Mouse (Mus musculus): ENCODE measurements around the gene Fxyd7. TPM values are rescaled to one million over a fixed set of nuclear protein-coding genes. Genes with fewer than 3 reads are reported as not detected.

Fxyd7 gene
- 4.9 and 5.6 TPM in 2 replicates for polyA plus RNA-seq (2015; fragmentation: Nextera tagmentation; extraction: Ambion mirVana)

GRCm38 (mm10) chr7:31051321-31052021 lies at the start of gene Fxyd7:
Fxyd7 (minus strand) TSS chr7:31051467.
- H3K4me2 ChIP-seq (ENCODE audit: low read depth, low read length) = peak within 1 kb of the TSS; percentile 38
- H3K27me3 ChIP-seq (ENCODE audit: control insufficient read depth, insufficient read depth, low read depth, low read length) = peaks cover 41% of the 10 kb centered on the region
- no peaks in the 10 kb centered on the region for H3K9me3 ChIP-seq (ENCODE audit: control insufficient read depth, low read length)
- peak within 1 kb of the TSS; percentile 18; the same call in 1 of the 2 replicates for H3K4me3 ChIP-seq (ENCODE audit: low read length)
- no peak within 1 kb of the TSS for H3K27ac ChIP-seq (ENCODE audit: low read length)
- H3K36me3 ChIP-seq (ENCODE audit: control insufficient read depth, insufficient read depth, low read length) = no peaks in the 10 kb centered on the region
- H3K4me1 ChIP-seq (replicated peaks; ENCODE audit: control insufficient read depth, insufficient read depth, low read length) = peaks cover 39% of the 10 kb centered on the region
- 3% methylated on average over 26 of the region's 28 CpGs for whole genome bisulfite sequencing
- H3K9ac ChIP-seq (ENCODE audit: low read length) = no peak within 1 kb of the TSS; the same call in 1 of the 2 replicates
- ATAC-seq (ENCODE audit: low read depth) = no peak

DNA sequence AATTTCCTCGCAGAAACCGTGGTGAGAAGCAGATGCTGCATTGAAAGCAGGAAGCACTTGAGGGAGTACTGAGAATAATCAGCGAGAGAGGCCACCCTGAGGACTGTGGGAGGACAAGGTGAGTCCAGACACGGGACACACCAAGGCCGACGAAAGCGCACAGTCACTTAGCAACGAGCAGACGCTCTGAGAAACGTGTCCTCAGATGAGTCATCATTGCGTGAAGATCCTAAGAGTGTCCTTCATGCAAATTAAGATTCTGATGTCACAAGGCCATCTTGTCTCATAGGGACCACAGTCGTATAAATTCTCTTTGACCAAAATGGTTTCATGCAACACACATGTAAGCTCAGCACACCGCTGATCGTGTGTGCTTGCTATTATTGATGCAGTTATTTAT lies 49.5 kb upstream of the Fxyd7 start:
- Histone ChIP-seq H3K4me3 (ENCODE audit: low read length) (no peak overlapping the region), H3K27ac (ENCODE audit: low read length) (no peak overlapping the region), H3K4me1 (replicated peaks; ENCODE audit: control insufficient read depth, insufficient read depth, low read length) (0 out of 2 replicates have a peak, but pooled peaks cover 3% of the 10 kb centered on the region), H3K9ac (ENCODE audit: low read length) (no peak overlapping the region), H3K4me2 (ENCODE audit: low read depth, low read length) (no peak overlapping the region), H3K36me3 (ENCODE audit: control insufficient read depth, insufficient read depth, low read length) (no peaks in the 10 kb centered on the region), H3K9me3 (ENCODE audit: control insufficient read depth, low read length) (no peaks in the 10 kb centered on the region), H3K27me3 (ENCODE audit: control insufficient read depth, insufficient read depth, low read depth, low read length) (no peaks in the 10 kb centered on the region)
- WGBS = 70% methylated on average over 14 of the region's 14 CpGs
- ATAC-seq (ENCODE audit: low read depth) = no peak

- Histone ChIP-seq H3K27me3 (ENCODE audit: control insufficient read depth, insufficient read depth, low read depth, low read length) (no peaks in the 10 kb centered on the region), H3K4me2 (ENCODE audit: low read depth, low read length) (no peak overlapping the region), H3K36me3 (ENCODE audit: control insufficient read depth, insufficient read depth, low read length) (no peaks in the 10 kb centered on the region), H3K9me3 (ENCODE audit: control insufficient read depth, low read length) (no peaks in the 10 kb centered on the region), H3K4me1 (replicated peaks; ENCODE audit: control insufficient read depth, insufficient read depth, low read length) (0 out of 2 replicates have a peak, but pooled peaks cover 3% of the 10 kb centered on the region), H3K4me3 (ENCODE audit: low read length) (no peak overlapping the region), H3K27ac (ENCODE audit: low read length) (no peak overlapping the region), H3K9ac (ENCODE audit: low read length) (no peak overlapping the region)
- ATAC-seq (ENCODE audit: low read depth) = no peak
- 83% methylated on average over 6 of the region's 6 CpGs for WGBS
Measured at GRCm38 (mm10) chr7:31099612-31099982, 48.3 kb upstream of the Fxyd7 start.

DNA sequence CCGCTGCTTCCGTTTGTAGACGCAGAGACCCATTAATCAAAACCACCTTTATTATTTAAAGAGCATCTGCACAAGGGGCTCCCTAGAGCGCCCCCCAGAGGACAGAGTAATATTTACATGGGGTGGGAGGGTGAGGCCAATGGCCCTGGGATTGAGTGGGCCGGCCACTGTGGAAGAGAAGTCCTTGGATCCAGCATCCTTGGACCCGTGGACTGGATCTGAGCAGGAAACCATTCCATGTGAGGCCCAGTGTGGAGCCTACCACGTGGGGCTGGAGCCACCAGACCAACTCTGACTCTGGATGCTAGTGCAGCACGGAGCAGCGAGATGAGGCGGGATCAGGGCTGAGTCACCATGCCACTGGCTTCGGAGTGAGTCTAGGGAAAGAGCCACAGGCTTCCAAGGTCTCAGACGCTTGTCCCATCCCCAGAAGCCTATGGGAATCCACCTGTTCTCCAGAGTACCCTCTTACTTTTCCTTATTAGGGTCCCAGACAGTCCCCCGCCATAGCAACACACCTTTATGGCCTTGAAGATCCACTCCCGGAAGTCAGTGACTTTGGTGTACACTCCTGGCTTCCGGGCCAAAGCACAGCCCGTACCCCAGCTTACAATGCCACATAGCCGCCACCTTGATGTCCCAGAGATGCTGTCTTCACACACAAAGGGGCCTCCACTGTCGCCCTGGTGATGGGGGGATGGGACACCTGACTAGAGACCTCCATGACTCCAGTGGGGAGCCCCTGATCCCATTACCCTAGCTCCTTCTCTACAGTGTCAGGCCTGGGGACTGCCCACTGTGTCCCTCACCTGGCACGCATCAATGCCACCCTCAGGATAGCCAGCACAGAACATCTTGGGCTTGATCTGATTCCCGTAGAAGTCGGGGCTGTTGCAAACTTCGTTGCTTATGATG lies 47.7 kb upstream of the Fxyd7 start:
- H3K4me2 ChIP-seq (ENCODE audit: low read depth, low read length) = no peak overlapping the region
- no peaks in the 10 kb centered on the region for H3K36me3 ChIP-seq (ENCODE audit: control insufficient read depth, insufficient read depth, low read length)
- H3K9me3 ChIP-seq (ENCODE audit: control insufficient read depth, low read length) = no peaks in the 10 kb centered on the region
- H3K4me3 ChIP-seq (ENCODE audit: low read length) = no peak overlapping the region
- no peak overlapping the region for H3K9ac ChIP-seq (ENCODE audit: low read length)
- ATAC-seq (ENCODE audit: low read depth) = no peak
- 0 out of 2 replicates have a peak, but pooled peaks cover 3% of the 10 kb centered on the region for H3K4me1 ChIP-seq (replicated peaks; ENCODE audit: control insufficient read depth, insufficient read depth, low read length)
- WGBS = 74% methylated on average over 22 of the region's 22 CpGs
- H3K27me3 ChIP-seq (ENCODE audit: control insufficient read depth, insufficient read depth, low read depth, low read length) = no peaks in the 10 kb centered on the region
- no peak overlapping the region for H3K27ac ChIP-seq (ENCODE audit: low read length)

DNA sequence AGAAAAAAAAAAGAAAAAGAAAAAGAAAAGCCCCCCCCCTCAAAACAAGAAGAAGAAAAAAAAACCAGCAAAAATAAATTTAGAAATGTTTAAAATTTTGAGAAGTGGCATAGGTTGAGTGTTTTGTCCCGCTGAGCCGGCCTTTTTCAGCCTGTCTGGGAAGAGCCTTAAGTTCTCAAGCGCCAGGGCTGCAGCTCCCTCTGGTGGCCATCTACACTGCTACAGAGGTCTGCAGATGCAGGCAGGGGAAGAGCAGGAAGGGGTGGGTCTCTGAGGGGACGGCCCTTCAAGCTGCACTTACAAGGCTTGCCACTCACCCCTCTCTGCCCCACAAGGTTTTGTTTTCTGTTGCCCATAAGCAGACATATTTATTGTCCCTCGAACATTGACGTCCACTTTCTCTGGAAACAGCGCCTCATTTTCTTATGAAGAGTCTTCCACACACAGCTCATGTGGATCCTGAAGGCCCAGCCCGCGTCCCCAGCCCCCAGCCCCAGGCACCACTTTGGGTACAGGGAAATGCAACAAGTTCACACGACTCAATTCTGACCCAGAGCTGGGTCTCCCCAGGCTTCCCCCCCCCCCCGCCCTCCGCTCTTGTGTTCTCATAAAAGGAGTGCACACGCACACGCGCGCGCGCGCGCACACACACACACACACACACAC lies 46.4 kb upstream of the Fxyd7 start:
- Histone ChIP-seq H3K9ac (ENCODE audit: low read length) (peak overlapping the region; percentile 51), H3K27me3 (ENCODE audit: control insufficient read depth, insufficient read depth, low read depth, low read length) (no peaks in the 10 kb centered on the region), H3K36me3 (ENCODE audit: control insufficient read depth, insufficient read depth, low read length) (no peaks in the 10 kb centered on the region), H3K4me3 (ENCODE audit: low read length) (peak overlapping the region; percentile 26), H3K27ac (ENCODE audit: low read length) (no peak overlapping the region), H3K9me3 (ENCODE audit: control insufficient read depth, low read length) (no peaks in the 10 kb centered on the region), H3K4me2 (ENCODE audit: low read depth, low read length) (peak overlapping the region; percentile 51), H3K4me1 (replicated peaks; ENCODE audit: control insufficient read depth, insufficient read depth, low read length) (0 out of 2 replicates have a peak, but pooled peaks cover 3% of the 10 kb centered on the region)
- WGBS = 40% methylated on average over 18 of the region's 20 CpGs
- ATAC-seq (ENCODE audit: low read depth) = peak; percentile 96

- no peak overlapping the region for H3K4me3 ChIP-seq (ENCODE audit: low read length)
- WGBS = 67% methylated on average over 9 of the region's 9 CpGs
- H3K27me3 ChIP-seq (ENCODE audit: control insufficient read depth, insufficient read depth, low read depth, low read length) = no peaks in the 10 kb centered on the region
- H3K36me3 ChIP-seq (ENCODE audit: control insufficient read depth, insufficient read depth, low read length) = no peaks in the 10 kb centered on the region
- 0 out of 2 replicates have a peak, but pooled peaks cover 3% of the 10 kb centered on the region for H3K4me1 ChIP-seq (replicated peaks; ENCODE audit: control insufficient read depth, insufficient read depth, low read length)
- H3K27ac ChIP-seq (ENCODE audit: low read length) = no peak overlapping the region
- ATAC-seq (ENCODE audit: low read depth) = no peak
- no peak overlapping the region for H3K4me2 ChIP-seq (ENCODE audit: low read depth, low read length)
- no peaks in the 10 kb centered on the region for H3K9me3 ChIP-seq (ENCODE audit: control insufficient read depth, low read length)
- no peak overlapping the region for H3K9ac ChIP-seq (ENCODE audit: low read length)
Measured at GRCm38 (mm10) chr7:31096892-31097564, 45.8 kb upstream of the Fxyd7 start.

- no peaks in the 10 kb centered on the region for H3K27me3 ChIP-seq (ENCODE audit: control insufficient read depth, insufficient read depth, low read depth, low read length)
- H3K27ac ChIP-seq (ENCODE audit: low read length) = no peak overlapping the region
- no peaks in the 10 kb centered on the region for H3K36me3 ChIP-seq (ENCODE audit: control insufficient read depth, insufficient read depth, low read length)
- WGBS = 23% methylated on average over 12 of the region's 12 CpGs
- no peak overlapping the region for H3K4me3 ChIP-seq (ENCODE audit: low read length)
- peak; percentile 11; the same call in 1 of the 2 replicates for ATAC-seq (ENCODE audit: low read depth)
- no peaks in the 10 kb centered on the region for H3K9me3 ChIP-seq (ENCODE audit: control insufficient read depth, low read length)
- no peak overlapping the region for H3K4me2 ChIP-seq (ENCODE audit: low read depth, low read length)
- 0 out of 2 replicates have a peak, but pooled peaks cover 3% of the 10 kb centered on the region for H3K4me1 ChIP-seq (replicated peaks; ENCODE audit: control insufficient read depth, insufficient read depth, low read length)
- H3K9ac ChIP-seq (ENCODE audit: low read length) = no peak overlapping the region
Measured at GRCm38 (mm10) chr7:31094774-31095501, 43.7 kb upstream of the Fxyd7 start.

GRCm38 (mm10) chr7:31089721-31090120 lies 38.5 kb upstream of the Fxyd7 start:
- Histone ChIP-seq H3K27me3 (ENCODE audit: control insufficient read depth, insufficient read depth, low read depth, low read length) (no peaks in the 10 kb centered on the region), H3K4me2 (ENCODE audit: low read depth, low read length) (no peak overlapping the region), H3K9ac (ENCODE audit: low read length) (no peak overlapping the region), H3K36me3 (ENCODE audit: control insufficient read depth, insufficient read depth, low read length) (no peaks in the 10 kb centered on the region), H3K9me3 (ENCODE audit: control insufficient read depth, low read length) (no peaks in the 10 kb centered on the region), H3K27ac (ENCODE audit: low read length) (no peak overlapping the region), H3K4me3 (ENCODE audit: low read length) (no peak overlapping the region), H3K4me1 (replicated peaks; ENCODE audit: control insufficient read depth, insufficient read depth, low read length) (peaks cover 5% of the 10 kb centered on the region)
- no peak for ATAC-seq (ENCODE audit: low read depth)
- 69% methylated on average over 2 of the region's 2 CpGs for WGBS

Data from lung, embryonic 16.5 days (tissue).